Comparison of ENCODE assay signal across 22 mouse cellular contexts in the genomic region with DNA sequence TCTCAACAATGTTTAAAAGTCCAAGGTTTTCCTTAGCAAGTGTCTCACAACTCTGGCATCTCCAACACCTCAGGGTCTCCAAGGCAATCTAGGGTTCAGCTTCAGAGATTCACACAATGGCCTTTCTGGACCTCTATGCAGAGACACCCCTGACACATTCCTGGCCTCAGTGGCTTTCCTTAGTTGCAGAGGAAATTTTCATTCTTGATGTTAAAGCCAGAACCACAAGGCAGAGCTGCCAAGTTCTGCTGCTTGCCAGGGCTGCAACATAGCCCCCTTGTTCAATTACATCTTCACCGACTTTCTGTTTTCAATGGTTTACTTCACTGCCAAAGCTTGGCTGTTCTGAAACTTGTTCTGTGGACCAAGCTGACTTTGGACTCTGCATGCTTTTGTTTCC. TPM values are rescaled to one million over a fixed set of nuclear protein-coding genes. Genes with fewer than 3 reads are reported as not detected.
"Had no signal": no experiment of that assay in that cellular context is flagged by ENCODE, and none has a peak within 500 bp of the region (broad histone marks: within the 10 kb centered on the region; RNA-seq: fewer than 3 reads in every experiment).

No protein-coding gene starts in this region.

- H3K4me1 ChIP-seq: liver, embryonic 13.5 days; megakaryocyte, embryonic 14.5 days; midbrain, embryonic 10.5 days; neural tube, embryonic 12.5 days; neural tube, embryonic 15.5 days had no signal

- ATAC-seq: intestine, postnatal 0 days had no signal

- H3K9me3 ChIP-seq: liver, embryonic 13.5 days; neural tube, embryonic 15.5 days had no signal

- H3K4me3 ChIP-seq: layer of hippocampus, adult 2 months; liver, embryonic 13.5 days; megakaryocyte, embryonic 14.5 days; midbrain, embryonic 10.5 days; neural tube, embryonic 12.5 days; neural tube, embryonic 15.5 days had no signal

- H3K36me3 ChIP-seq: liver, embryonic 13.5 days; midbrain, embryonic 10.5 days; neural tube, embryonic 12.5 days; neural tube, embryonic 15.5 days had no signal

- H3K27ac ChIP-seq: kidney, postnatal 0 days; layer of hippocampus, adult 2 months; liver, embryonic 13.5 days; midbrain, embryonic 10.5 days; neural tube, embryonic 12.5 days; neural tube, embryonic 15.5 days; stomach, postnatal 0 days had no signal

- DNase-seq: kidney, adult 2 months; kidney, postnatal 25 days; layer of hippocampus, adult 9-11 months; liver, embryonic 13.5 days; lung, adult 2 months; lung, postnatal 36 days; midbrain, embryonic 14.5 days; right cerebral cortex, adult 18-20 months; right cerebral cortex, postnatal 14 days; right cerebral cortex, postnatal 4 days; thymus, adult 2 months; thymus, postnatal 14 days; thymus, postnatal 4 days had no signal

- H3K9ac ChIP-seq: liver, embryonic 13.5 days; neural tube, embryonic 12.5 days; neural tube, embryonic 15.5 days had no signal

- H3K4me2 ChIP-seq: liver, embryonic 13.5 days; neural tube, embryonic 12.5 days; neural tube, embryonic 15.5 days had no signal

- H3K27me3 ChIP-seq: liver, embryonic 13.5 days; neural tube, embryonic 12.5 days; neural tube, embryonic 15.5 days had no signal

RNA-seq across cellular contexts. Expression of a gene that starts 15.1 kb away (rescaled TPM):
- polyA plus RNA-seq: intestine, postnatal 0 days; liver, adult 2 months; liver, embryonic 13.5 days had no signal
